Mouse (Mus musculus): ENCODE results near the gene Iffo2. TPM values are rescaled to one million over a fixed set of nuclear protein-coding genes. Genes with fewer than 3 reads are reported as not detected.

Gene Iffo2
- polyA plus RNA-seq, 1 experiment from 2014 or later, result 3.2 TPM

GRCm38 (mm10) chr4:139601519-139602356, 71.4 kb downstream of the Iffo2 start:
- Histone ChIP-seq H3K4me1 (replicated peaks) (peaks cover 56% of the 10 kb centered on the region), H3K27ac (peak overlapping the region; percentile 84), H3K27me3 (replicated peaks) (no peaks in the 10 kb centered on the region), H3K9me3 (no peaks in the 10 kb centered on the region), H3K36me3 (0 out of 2 replicates have a peak, but pooled peaks cover 4% of the 10 kb centered on the region), H3K4me3 (replicated peaks) (no peak overlapping the region; the same call in 1 of the 2 replicates), H3K4me2 (replicated peaks) (peak overlapping the region; percentile 31; the same call in 1 of the 2 replicates), H3K9ac (peak overlapping the region; percentile 26)
- WGBS, result 47% methylated on average over 7 of the region's 7 CpGs
- ATAC-seq, result no peak

- H3K4me2 ChIP-seq (replicated peaks), result peak within 1 kb of the TSS; percentile 31; the same call in 1 of the 2 replicates
- no peak for ATAC-seq
Observed at GRCm38 (mm10) chr4:139602357-139603244, 72.3 kb downstream of the Iffo2 start, which contains the start of gene Gm21969. Gene Gm21969 (plus strand): TSS chr4:139603186.

DNA sequence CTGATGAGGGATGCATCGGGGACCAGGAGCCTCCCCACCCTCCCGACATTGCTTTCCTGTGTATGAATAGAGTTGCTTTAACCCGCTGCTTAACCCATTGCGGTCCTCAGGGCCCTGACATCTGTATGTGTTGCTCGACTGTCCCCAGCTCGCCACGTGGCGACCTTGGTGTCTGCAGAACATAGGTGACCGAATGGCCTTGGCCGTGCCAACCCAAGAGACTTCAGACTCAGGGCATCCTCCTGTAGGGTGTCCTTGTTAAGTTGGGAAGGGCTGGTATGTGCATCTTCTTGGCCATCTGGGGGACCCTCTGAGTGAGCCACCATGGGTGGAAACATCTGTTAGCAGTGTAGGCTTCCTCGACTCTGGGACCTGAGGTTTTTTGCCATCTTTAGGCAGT, 74.9 kb downstream of the Iffo2 start:
- Histone ChIP-seq H3K9ac (no peak overlapping the region), H3K4me2 (replicated peaks) (no peak overlapping the region), H3K27me3 (replicated peaks) (no peaks in the 10 kb centered on the region), H3K9me3 (no peaks in the 10 kb centered on the region), H3K27ac (no peak overlapping the region), H3K4me1 (replicated peaks) (peaks cover 23% of the 10 kb centered on the region), H3K4me3 (replicated peaks) (no peak overlapping the region), H3K36me3 (0 out of 2 replicates have a peak, but pooled peaks cover 7% of the 10 kb centered on the region)
- WGBS, result 86% methylated on average over 11 of the region's 11 CpGs
- ATAC-seq, result no peak

More at GRCm38 (mm10) chr4:139602357-139603244, 72.3 kb downstream of the Iffo2 start, which contains the start of gene Gm21969:
- Histone ChIP-seq H3K4me1 (replicated peaks) (peaks cover 47% of the 10 kb centered on the region), H3K4me3 (replicated peaks) (no peak within 1 kb of the TSS; the same call in 1 of the 2 replicates), H3K27ac (peak within 1 kb of the TSS; percentile 84), H3K27me3 (replicated peaks) (no peaks in the 10 kb centered on the region), H3K36me3 (0 out of 2 replicates have a peak, but pooled peaks cover 7% of the 10 kb centered on the region), H3K9me3 (no peaks in the 10 kb centered on the region), H3K9ac (peak within 1 kb of the TSS; percentile 26)
- WGBS, result 57% methylated on average over 14 of the region's 14 CpGs

DNA sequence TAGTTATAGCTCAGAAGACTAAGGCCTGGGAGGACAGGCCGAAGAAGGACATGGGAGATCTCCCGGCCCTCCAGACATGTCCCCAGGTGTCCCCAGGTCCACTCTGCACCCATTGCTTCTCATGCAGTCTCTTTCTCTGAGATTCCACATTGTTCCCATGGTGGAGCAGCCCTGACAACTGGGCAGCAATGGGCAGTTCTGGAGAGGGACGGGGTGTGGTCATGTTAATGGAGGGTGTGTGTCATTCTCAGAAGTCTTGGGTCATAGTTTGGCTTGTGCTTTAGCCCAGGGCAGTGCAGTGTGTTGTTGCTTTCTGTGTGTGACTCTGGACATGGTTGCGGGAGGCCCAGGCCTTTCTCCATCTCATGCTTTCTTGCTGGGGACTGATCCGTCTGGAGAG, 76.4 kb downstream of the Iffo2 start:
- Histone ChIP-seq H3K4me3 (replicated peaks) (no peak overlapping the region), H3K27me3 (replicated peaks) (no peaks in the 10 kb centered on the region), H3K36me3 (0 out of 2 replicates have a peak, but pooled peaks cover 7% of the 10 kb centered on the region), H3K27ac (no peak overlapping the region), H3K9ac (no peak overlapping the region), H3K9me3 (no peaks in the 10 kb centered on the region), H3K4me2 (replicated peaks) (no peak overlapping the region), H3K4me1 (replicated peaks) (peaks cover 16% of the 10 kb centered on the region)
- ATAC-seq, result no peak
- 94% methylated on average over 5 of the region's 5 CpGs for WGBS

DNA sequence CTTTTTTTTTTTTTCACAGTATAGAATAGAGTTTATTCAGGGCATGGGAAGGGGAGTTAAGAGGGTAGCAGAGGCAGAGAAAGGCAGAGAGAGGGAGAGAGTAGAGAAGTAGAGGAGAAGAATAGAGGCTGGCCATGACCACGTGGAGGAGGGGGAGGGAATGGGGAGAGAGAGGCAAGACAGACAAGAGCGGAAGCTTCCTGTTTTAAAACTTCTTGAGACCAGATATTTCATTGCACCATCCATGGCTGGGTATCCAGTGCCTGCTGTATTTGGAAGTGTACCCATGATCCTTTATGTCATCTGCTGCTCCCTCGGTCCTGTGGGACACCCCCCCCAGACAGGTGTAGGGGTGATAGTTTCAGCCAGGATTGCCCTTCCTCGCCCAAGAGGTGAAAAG, 78.6 kb downstream of the Iffo2 start:
- Histone ChIP-seq H3K4me1 (replicated peaks) (no peaks in the 10 kb centered on the region; the same call in 1 of the 2 replicates), H3K4me2 (replicated peaks) (no peak overlapping the region), H3K9ac (no peak overlapping the region), H3K9me3 (no peaks in the 10 kb centered on the region), H3K4me3 (replicated peaks) (no peak overlapping the region), H3K36me3 (peaks cover 17% of the 10 kb centered on the region), H3K27ac (no peak overlapping the region), H3K27me3 (replicated peaks) (no peaks in the 10 kb centered on the region)
- WGBS, result 74% methylated on average over 4 of the region's 4 CpGs
- ATAC-seq, result no peak

GRCm38 (mm10) chr4:139610954-139611353, 80.6 kb downstream of the Iffo2 start:
- H3K9me3 ChIP-seq, result no peaks in the 10 kb centered on the region
- no peak overlapping the region for H3K4me3 ChIP-seq (replicated peaks)
- no peak for ATAC-seq
- peaks cover 25% of the 10 kb centered on the region for H3K36me3 ChIP-seq
- WGBS, result 79% methylated on average over 6 of the region's 6 CpGs
- H3K27me3 ChIP-seq (replicated peaks), result no peaks in the 10 kb centered on the region
- no peak overlapping the region for H3K27ac ChIP-seq
- H3K4me1 ChIP-seq (replicated peaks), result no peaks in the 10 kb centered on the region; the same call in 1 of the 2 replicates
- no peak overlapping the region for H3K9ac ChIP-seq
- H3K4me2 ChIP-seq (replicated peaks), result no peak overlapping the region

- peaks cover 23% of the 10 kb centered on the region for H3K36me3 ChIP-seq
- H3K27me3 ChIP-seq (replicated peaks), result no peaks in the 10 kb centered on the region
- H3K27ac ChIP-seq, result no peak overlapping the region
- no peaks in the 10 kb centered on the region; the same call in 1 of the 2 replicates for H3K4me1 ChIP-seq (replicated peaks)
- peak overlapping the region; percentile 40; the same call in 1 of the 2 replicates for H3K4me2 ChIP-seq (replicated peaks)
- H3K4me3 ChIP-seq (replicated peaks), result no peak overlapping the region
- 4% methylated on average over 10 of the region's 10 CpGs for WGBS
- no peaks in the 10 kb centered on the region for H3K9me3 ChIP-seq
- ATAC-seq, result 0 out of 2 replicates have a peak, but pooled peaks have one; percentile 43
- no peak overlapping the region for H3K9ac ChIP-seq
Observed at GRCm38 (mm10) chr4:139611542-139611953, 81.2 kb downstream of the Iffo2 start.

DNA sequence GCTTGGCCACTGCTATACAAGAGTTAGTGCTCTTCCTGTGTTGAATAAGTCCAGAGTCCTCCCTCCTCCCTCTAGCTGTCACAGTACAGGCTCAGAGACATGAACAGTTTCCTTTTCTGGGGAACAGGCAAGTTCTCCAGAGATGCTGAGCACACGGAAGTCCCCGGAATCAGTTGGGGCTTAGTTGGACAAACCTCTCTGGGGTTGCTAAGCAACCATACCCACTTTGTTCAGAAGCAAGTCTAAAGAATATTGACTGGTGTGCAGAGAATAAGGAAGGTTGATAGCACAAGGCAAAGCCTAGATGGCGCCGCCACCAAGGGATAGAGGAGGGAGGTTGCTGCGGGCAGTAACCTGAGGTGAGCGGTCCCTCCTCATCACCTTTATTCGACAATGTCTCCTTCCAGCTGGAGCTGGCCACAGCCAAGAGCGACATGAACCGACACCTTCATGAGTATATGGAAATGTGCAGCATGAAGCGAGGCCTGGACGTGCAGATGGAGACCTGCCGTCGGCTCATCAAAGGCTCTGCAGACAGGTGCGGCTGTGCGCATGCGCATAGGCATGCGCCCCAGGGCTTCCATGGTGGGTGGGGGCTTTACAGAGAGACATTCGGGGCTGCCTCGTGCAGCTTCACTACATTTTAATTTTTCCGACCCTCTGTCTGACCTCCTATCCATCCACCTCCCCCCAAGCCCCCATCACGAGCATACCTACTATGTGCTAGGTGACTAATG, 84.3 kb downstream of the Iffo2 start:
- ATAC-seq, result no peak
- no peak overlapping the region for H3K9ac ChIP-seq
- no peak overlapping the region for H3K4me3 ChIP-seq (replicated peaks)
- H3K36me3 ChIP-seq, result peaks cover 18% of the 10 kb centered on the region
- H3K27ac ChIP-seq, result no peak overlapping the region
- H3K27me3 ChIP-seq (replicated peaks), result no peaks in the 10 kb centered on the region
- 91% methylated on average over 21 of the region's 21 CpGs for WGBS
- no peak overlapping the region for H3K4me2 ChIP-seq (replicated peaks)
- no peaks in the 10 kb centered on the region; the same call in 1 of the 2 replicates for H3K4me1 ChIP-seq (replicated peaks)
- no peaks in the 10 kb centered on the region for H3K9me3 ChIP-seq

DNA sequence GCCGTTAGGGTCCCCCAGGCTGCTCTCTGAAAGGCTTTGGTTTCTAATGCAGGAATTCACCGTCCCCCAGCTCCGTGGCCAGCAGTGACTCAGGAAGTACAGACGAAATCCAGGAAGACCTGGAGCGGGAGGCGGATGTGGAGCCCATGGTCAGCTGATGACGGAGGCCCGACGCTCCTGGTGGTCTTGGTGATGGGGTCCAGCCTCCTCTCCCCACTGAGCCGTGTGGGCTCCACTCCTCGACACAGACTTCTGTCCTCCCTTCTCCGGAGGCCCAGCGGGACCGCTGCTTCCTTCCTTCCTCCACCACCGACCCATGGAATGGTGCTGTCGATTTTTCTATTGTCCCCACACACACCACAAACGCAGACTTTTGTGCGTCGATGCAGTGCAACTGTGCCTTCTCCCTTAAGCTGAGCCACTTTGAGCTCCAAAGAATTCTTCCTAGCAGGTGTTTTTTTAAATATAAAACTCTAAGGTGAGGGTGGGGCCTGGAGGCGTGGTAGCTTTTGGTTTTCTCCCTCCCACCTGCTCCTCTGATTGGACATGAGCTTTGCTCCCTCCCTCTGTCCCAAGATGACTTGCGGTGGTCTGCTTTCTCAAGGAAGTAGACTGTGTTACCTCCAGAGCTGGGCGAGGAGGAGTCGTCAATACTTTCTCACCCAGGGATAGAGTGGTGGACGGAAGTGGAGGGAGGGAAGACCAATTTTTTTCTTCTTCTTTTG, 86.1 kb downstream of the Iffo2 start:
- WGBS, result 16% methylated on average over 24 of the region's 24 CpGs
- peak overlapping the region; percentile 31 for H3K4me3 ChIP-seq (replicated peaks)

DNA sequence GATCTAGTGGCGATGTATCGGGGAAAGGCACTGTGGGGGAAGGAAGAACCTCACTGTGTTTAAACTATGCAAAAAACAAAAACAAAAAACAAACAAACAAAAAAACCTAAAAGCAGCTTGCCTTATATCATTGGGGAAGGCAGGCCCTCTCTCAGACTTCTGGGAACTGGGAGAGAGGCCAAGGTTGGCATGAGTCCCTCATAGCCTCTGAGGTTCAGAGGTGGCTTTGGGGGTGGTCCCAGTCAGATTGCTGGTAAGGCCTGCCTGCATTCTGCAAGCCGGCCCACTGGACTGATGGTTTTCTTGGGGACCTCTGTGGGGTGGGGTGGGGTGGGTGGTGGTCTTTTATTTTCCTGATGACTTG, 86.6 kb downstream of the Iffo2 start:
- H3K4me1 ChIP-seq (replicated peaks), result no peaks in the 10 kb centered on the region
- peak overlapping the region; percentile 31; the same call in 1 of the 2 replicates for H3K4me3 ChIP-seq (replicated peaks)
- peak overlapping the region; percentile 56 for H3K4me2 ChIP-seq (replicated peaks)
- H3K9ac ChIP-seq, result no peak overlapping the region
- H3K36me3 ChIP-seq, result peaks cover 18% of the 10 kb centered on the region
- H3K27me3 ChIP-seq (replicated peaks), result no peaks in the 10 kb centered on the region
- 0 out of 2 replicates have a peak, but pooled peaks have one; percentile 10 for ATAC-seq
- no peak overlapping the region for H3K27ac ChIP-seq
- 54% methylated on average over 3 of the region's 3 CpGs for WGBS
- H3K9me3 ChIP-seq, result no peaks in the 10 kb centered on the region

More for the DNA sequence above, 86.1 kb downstream of the Iffo2 start:
- Histone ChIP-seq H3K4me2 (replicated peaks) (peak overlapping the region; percentile 56), H3K9ac (peak overlapping the region; percentile 51), H3K27ac (peak overlapping the region; percentile 48; the same call in 1 of the 2 replicates), H3K36me3 (peaks cover 18% of the 10 kb centered on the region), H3K9me3 (no peaks in the 10 kb centered on the region), H3K27me3 (replicated peaks) (no peaks in the 10 kb centered on the region), H3K4me1 (replicated peaks) (no peaks in the 10 kb centered on the region)
- peak; percentile 93 for ATAC-seq

- H3K4me2 ChIP-seq (replicated peaks), result no peak overlapping the region
- H3K4me1 ChIP-seq (replicated peaks), result peaks cover 14% of the 10 kb centered on the region
- 0 out of 2 replicates have a peak, but pooled peaks cover under 1% of the 10 kb centered on the region for H3K36me3 ChIP-seq
- no peak overlapping the region for H3K27ac ChIP-seq
- no peak overlapping the region for H3K9ac ChIP-seq
- no peaks in the 10 kb centered on the region for H3K9me3 ChIP-seq
- H3K4me3 ChIP-seq (replicated peaks), result no peak overlapping the region
- 75% methylated on average over 6 of the region's 6 CpGs for WGBS
- H3K27me3 ChIP-seq (replicated peaks), result no peaks in the 10 kb centered on the region
- ATAC-seq, result no peak
Observed at GRCm38 (mm10) chr4:139619765-139620164, 89.4 kb downstream of the Iffo2 start.
